Mouse (Mus musculus): ENCODE measurements around the gene Crybb1. TPM values are rescaled to one million over a fixed set of nuclear protein-coding genes. Genes with fewer than 3 reads are reported as not detected.

Gene Crybb1
- total and polyA plus RNA-seq, 3 experiments: not detected

DNA sequence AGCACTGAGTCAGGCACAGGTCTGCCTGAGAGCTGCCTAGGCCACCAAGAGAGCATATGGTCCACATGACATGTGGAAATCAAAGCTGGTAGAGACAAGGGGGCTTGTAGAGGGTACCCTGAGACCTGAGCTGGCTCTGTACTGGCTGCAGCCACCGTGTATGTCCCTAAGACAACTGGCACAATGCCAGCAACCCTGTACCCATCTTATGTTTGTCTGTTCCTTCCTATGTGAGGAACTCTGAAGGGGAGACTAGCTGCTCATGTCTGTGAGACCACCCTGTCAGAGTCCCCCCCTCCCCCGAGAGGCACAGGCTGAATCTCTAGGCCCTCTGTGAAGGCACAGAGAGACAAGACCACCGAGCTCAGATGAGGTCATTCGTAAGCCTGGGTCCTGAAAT lies 36.9 kb upstream of the Crybb1 start:
- DNase-seq (ENCODE audit: low spot score) (no peak), ATAC-seq (ENCODE audit: extremely low read depth, insufficient number of reproducible peaks, low FRiP score, poor library complexity, severe bottlenecking) (no peak)
- no peak overlapping the region for H3K4me3 ChIP-seq (ENCODE audit: low read depth, low read length)
- no peaks in the 10 kb centered on the region for H3K9me3 ChIP-seq (replicated peaks)
- peaks cover 15% of the 10 kb centered on the region; the same call in 1 of the 2 replicates for H3K27me3 ChIP-seq (ENCODE audit: insufficient read depth, low read length)
- peaks cover 6% of the 10 kb centered on the region for H3K4me1 ChIP-seq (ENCODE audit: insufficient read depth, low read depth, low read length)
- H3K36me3 ChIP-seq (replicated peaks): no peaks in the 10 kb centered on the region
- TF ChIP-seq CTCF (IDR thresholded peaks at IDR 0.05; ENCODE audit: low read depth, low read length) (no peak), GATA1 (IDR thresholded peaks at IDR 0.05; ENCODE audit: borderline replicate concordance, low read length) (no peak), POLR2AphosphoS5 (IDR thresholded peaks at IDR 0.05; ENCODE audit: insufficient replicate concordance, low read depth, low read length) (no peak), TAL1 (conservative IDR thresholded peaks at IDR 0.05; ENCODE audit: low read depth, low read length) (no peak), GATA2 (IDR thresholded peaks at IDR 0.05; ENCODE audit: borderline replicate concordance, low read depth, low read length) (no peak)

DNA sequence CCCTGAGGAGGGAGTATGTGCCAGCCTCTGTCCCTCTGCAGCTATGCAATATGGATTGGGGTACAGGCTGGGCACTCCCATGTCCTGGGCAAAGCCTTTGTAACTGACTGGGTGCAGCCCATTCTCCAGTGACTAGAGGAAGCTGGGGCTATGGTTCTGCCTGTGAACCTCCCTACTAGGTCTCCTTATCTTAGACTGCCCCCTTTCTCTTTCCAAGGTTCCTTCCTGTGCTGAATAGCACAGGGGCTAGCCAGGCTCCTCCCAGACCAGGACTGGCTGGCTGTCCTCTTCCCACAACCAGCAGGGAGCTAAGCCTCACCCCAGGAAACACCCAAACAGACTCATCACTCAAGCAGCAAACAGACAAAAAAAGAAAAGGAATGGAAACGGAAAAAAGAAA lies 36.2 kb upstream of the Crybb1 start:
- H3K27me3 ChIP-seq (ENCODE audit: insufficient read depth, low read length): peaks cover 15% of the 10 kb centered on the region; the same call in 1 of the 2 replicates
- no peaks in the 10 kb centered on the region for H3K36me3 ChIP-seq (replicated peaks)
- H3K4me1 ChIP-seq (ENCODE audit: insufficient read depth, low read depth, low read length): peaks cover 4% of the 10 kb centered on the region
- ATAC-seq (ENCODE audit: extremely low read depth, insufficient number of reproducible peaks, low FRiP score, poor library complexity, severe bottlenecking): no peak
- TF ChIP-seq TAL1 (conservative IDR thresholded peaks at IDR 0.05; ENCODE audit: low read depth, low read length) (no peak), GATA2 (IDR thresholded peaks at IDR 0.05; ENCODE audit: borderline replicate concordance, low read depth, low read length) (no peak), GATA1 (IDR thresholded peaks at IDR 0.05; ENCODE audit: borderline replicate concordance, low read length) (no peak), CTCF (IDR thresholded peaks at IDR 0.05; ENCODE audit: low read depth, low read length) (no peak), POLR2AphosphoS5 (IDR thresholded peaks at IDR 0.05; ENCODE audit: insufficient replicate concordance, low read depth, low read length) (no peak)
- H3K9me3 ChIP-seq (replicated peaks): no peaks in the 10 kb centered on the region
- no peak overlapping the region for H3K4me3 ChIP-seq (ENCODE audit: low read depth, low read length)
- DNase-seq (ENCODE audit: low spot score): no peak

DNA sequence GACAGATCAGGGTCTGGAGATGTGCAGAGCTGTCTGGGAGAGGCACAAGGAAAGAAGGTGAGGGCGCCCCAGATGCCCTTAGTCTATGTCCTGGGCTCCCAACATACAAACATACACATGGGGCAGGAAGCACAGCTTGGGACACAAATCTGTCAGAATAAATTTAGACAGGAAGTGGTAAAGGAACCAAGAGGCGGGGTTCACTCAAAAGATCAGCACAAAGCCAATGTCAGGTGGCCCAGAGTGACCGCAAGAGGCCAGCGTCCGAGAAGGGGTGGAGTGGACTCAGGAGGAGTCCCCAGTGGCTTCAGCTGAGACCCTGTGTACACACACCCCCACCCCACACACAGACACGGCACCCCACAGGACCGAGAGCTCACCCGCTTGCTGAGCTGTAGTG lies 35.4 kb upstream of the Crybb1 start:
- H3K27me3 ChIP-seq (ENCODE audit: insufficient read depth, low read length): peaks cover 15% of the 10 kb centered on the region; the same call in 1 of the 2 replicates
- H3K36me3 ChIP-seq (replicated peaks): no peaks in the 10 kb centered on the region
- no peaks in the 10 kb centered on the region for H3K4me1 ChIP-seq (ENCODE audit: insufficient read depth, low read depth, low read length)
- DNase-seq (ENCODE audit: low spot score) (no peak), ATAC-seq (ENCODE audit: extremely low read depth, insufficient number of reproducible peaks, low FRiP score, poor library complexity, severe bottlenecking) (no peak)
- H3K4me3 ChIP-seq (ENCODE audit: low read depth, low read length): no peak overlapping the region
- TF ChIP-seq GATA1 (IDR thresholded peaks at IDR 0.05; ENCODE audit: borderline replicate concordance, low read length) (no peak), GATA2 (IDR thresholded peaks at IDR 0.05; ENCODE audit: borderline replicate concordance, low read depth, low read length) (no peak)
- H3K9me3 ChIP-seq (replicated peaks): no peaks in the 10 kb centered on the region

DNA sequence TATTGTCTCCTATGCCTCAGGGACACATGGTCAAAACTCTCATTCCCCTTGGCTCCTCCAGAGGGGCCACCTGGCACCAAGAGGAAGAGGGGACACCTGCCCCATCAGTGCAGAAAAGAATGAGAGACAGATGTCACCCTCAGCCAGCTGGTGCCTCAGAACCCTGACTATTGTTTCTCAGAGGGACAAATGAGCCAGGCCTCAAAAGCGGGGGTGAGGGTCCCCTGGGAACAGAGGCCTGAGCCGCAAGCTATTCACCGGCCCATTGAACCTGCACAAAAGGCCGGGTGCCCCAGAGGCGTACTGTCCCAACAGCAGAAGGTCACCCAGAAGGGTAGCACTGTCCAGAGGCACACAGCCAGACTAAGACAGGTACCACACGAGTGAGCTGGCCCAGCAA lies 30.0 kb upstream of the Crybb1 start:
- DNase-seq (ENCODE audit: low spot score): no peak
- peaks cover 7% of the 10 kb centered on the region for H3K27me3 ChIP-seq (ENCODE audit: insufficient read depth, low read length)
- no peak overlapping the region for H3K4me3 ChIP-seq (ENCODE audit: low read depth, low read length)
- ATAC-seq (ENCODE audit: extremely low read depth, insufficient number of reproducible peaks, low FRiP score, poor library complexity, severe bottlenecking): no peak
- peaks cover 14% of the 10 kb centered on the region for H3K9me3 ChIP-seq (replicated peaks)
- TF ChIP-seq GATA2 (IDR thresholded peaks at IDR 0.05; ENCODE audit: borderline replicate concordance, low read depth, low read length) (no peak), POLR2AphosphoS5 (IDR thresholded peaks at IDR 0.05; ENCODE audit: insufficient replicate concordance, low read depth, low read length) (no peak), GATA1 (IDR thresholded peaks at IDR 0.05; ENCODE audit: borderline replicate concordance, low read length) (no peak), CTCF (IDR thresholded peaks at IDR 0.05; ENCODE audit: low read depth, low read length) (no peak), TAL1 (conservative IDR thresholded peaks at IDR 0.05; ENCODE audit: low read depth, low read length) (no peak)
- H3K36me3 ChIP-seq (replicated peaks): no peaks in the 10 kb centered on the region
- no peaks in the 10 kb centered on the region for H3K4me1 ChIP-seq (ENCODE audit: insufficient read depth, low read depth, low read length)

DNA sequence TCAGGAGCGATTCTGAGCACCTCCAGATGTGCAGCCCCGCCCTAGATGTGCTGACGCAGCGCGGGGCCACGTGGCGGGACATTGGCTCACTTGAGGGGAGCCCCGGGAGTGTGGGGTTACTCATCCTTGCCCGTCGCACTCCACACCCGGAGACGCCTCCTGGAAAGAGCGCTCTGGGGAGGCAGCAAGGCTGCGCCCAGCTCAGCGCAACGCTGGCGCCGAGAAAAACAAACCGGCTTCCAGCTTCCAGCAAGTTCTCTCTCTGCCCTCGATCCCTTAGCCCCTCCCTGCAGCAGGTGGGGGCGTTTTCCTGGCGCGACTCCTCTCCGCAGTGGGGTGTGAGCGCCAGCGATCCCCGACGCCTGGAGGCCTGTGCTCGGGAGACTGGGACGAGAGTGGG lies 28.3 kb upstream of the Crybb1 start:
- DNase-seq (ENCODE audit: low spot score): no peak
- H3K9me3 ChIP-seq (replicated peaks): peaks cover 14% of the 10 kb centered on the region
- H3K27me3 ChIP-seq (ENCODE audit: insufficient read depth, low read length): peaks cover 5% of the 10 kb centered on the region
- no peaks in the 10 kb centered on the region for H3K36me3 ChIP-seq (replicated peaks)
- no peaks in the 10 kb centered on the region for H3K4me1 ChIP-seq (ENCODE audit: insufficient read depth, low read depth, low read length)
- H3K4me3 ChIP-seq (ENCODE audit: low read depth, low read length): no peak overlapping the region
- no peak for ATAC-seq (ENCODE audit: extremely low read depth, insufficient number of reproducible peaks, low FRiP score, poor library complexity, severe bottlenecking)
- TF ChIP-seq CTCF (IDR thresholded peaks at IDR 0.05; ENCODE audit: low read depth, low read length) (no peak), GATA1 (IDR thresholded peaks at IDR 0.05; ENCODE audit: borderline replicate concordance, low read length) (no peak), POLR2AphosphoS5 (IDR thresholded peaks at IDR 0.05; ENCODE audit: insufficient replicate concordance, low read depth, low read length) (no peak), TAL1 (conservative IDR thresholded peaks at IDR 0.05; ENCODE audit: low read depth, low read length) (no peak), GATA2 (IDR thresholded peaks at IDR 0.05; ENCODE audit: borderline replicate concordance, low read depth, low read length) (no peak)

DNA sequence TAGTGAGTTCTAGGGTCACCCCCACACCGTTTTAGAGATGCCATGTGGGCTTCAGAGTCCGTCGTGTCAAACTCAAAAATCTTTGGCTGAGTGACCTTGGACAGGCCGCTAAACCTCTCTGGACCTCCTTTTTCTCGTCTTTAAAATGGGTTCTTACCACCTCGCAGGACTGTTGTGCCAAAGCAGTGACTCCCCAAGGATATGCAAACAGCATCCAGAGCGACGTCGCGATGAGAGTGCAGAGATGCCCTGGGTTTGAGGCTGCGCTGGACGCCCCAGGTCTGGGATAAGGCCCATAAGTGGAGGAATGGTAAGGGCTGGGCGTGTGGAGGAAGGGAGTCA lies 27.7 kb upstream of the Crybb1 start:
- H3K36me3 ChIP-seq (replicated peaks): no peaks in the 10 kb centered on the region
- H3K9me3 ChIP-seq (replicated peaks): peaks cover 14% of the 10 kb centered on the region
- no peaks in the 10 kb centered on the region for H3K4me1 ChIP-seq (ENCODE audit: insufficient read depth, low read depth, low read length)
- no peak overlapping the region for H3K4me3 ChIP-seq (ENCODE audit: low read depth, low read length)
- no peak for TF ChIP-seq GATA1 (IDR thresholded peaks at IDR 0.05; ENCODE audit: borderline replicate concordance, low read length)
- TF ChIP-seq POLR2AphosphoS5 (IDR thresholded peaks at IDR 0.05; ENCODE audit: insufficient replicate concordance, low read depth, low read length): no peak
- no peak for TF ChIP-seq CTCF (IDR thresholded peaks at IDR 0.05; ENCODE audit: low read depth, low read length)
- TF ChIP-seq TAL1 (conservative IDR thresholded peaks at IDR 0.05; ENCODE audit: low read depth, low read length): no peak
- TF ChIP-seq GATA2 (IDR thresholded peaks at IDR 0.05; ENCODE audit: borderline replicate concordance, low read depth, low read length): no peak
- peaks cover 5% of the 10 kb centered on the region for H3K27me3 ChIP-seq (ENCODE audit: insufficient read depth, low read length)
- ATAC-seq (ENCODE audit: extremely low read depth, insufficient number of reproducible peaks, low FRiP score, poor library complexity, severe bottlenecking) (no peak), DNase-seq (ENCODE audit: low spot score) (no peak)

Measured in G1E (cell line).